ENCODE assay signal across 12 mouse cellular contexts in genomic region chr17:14691197-14691596, GRCm38 (mm10). TPM values are rescaled to one million over a fixed set of nuclear protein-coding genes. Genes with fewer than 3 reads are reported as not detected.
A peak's percentile ranks its signal among the peaks of the same experiment; 100 is the strongest.
DNase-seq lines count a peak whose midpoint lies in the region; ATAC-seq and TF ChIP-seq lines count a peak whose summit lies in the region.
"Had no signal": no experiment of that assay in that cellular context is flagged by ENCODE, and none has a peak within 500 bp of the region (broad histone marks: within the 10 kb centered on the region; RNA-seq: fewer than 3 reads in every experiment).

No protein-coding gene starts in this region.

- dilution Hi-C loops in CH12.LX (cut with MboI; ENCODE audit: extremely low pct_ligation_motif_present, extremely low pct_unique_long_range_greater_than_20kb, low sequenced_read_pairs) = no loop called here

- no peaks in the 10 kb centered on the region for H3K36me3 ChIP-seq in hindbrain, embryonic 16.5 days (ENCODE audit: control insufficient read depth, insufficient read depth, low read length)
- no peaks in the 10 kb centered on the region for H3K36me3 ChIP-seq in hindbrain, embryonic 10.5 days
- no peaks in the 10 kb centered on the region for H3K36me3 ChIP-seq in CH12.LX (replicated peaks in 1 of 2; ENCODE audit: control insufficient read depth in 1 of 2, insufficient read depth in 1 of 2, low read length in 1 of 2)
- H3K36me3 ChIP-seq in intestine, embryonic 14.5 days (ENCODE audit: control insufficient read depth, insufficient read depth, low read length) = peaks cover 24% of the 10 kb centered on the region

- TF ChIP-seq POLR2A in CH12.LX (IDR thresholded peaks at IDR 0.05; ENCODE audit: low read depth, low read length) = no peak
- no peak for TF ChIP-seq POLR2A in brain, embryonic 14.5 days (IDR thresholded peaks at IDR 0.05; ENCODE audit: borderline replicate concordance, extremely low read depth, insufficient read depth, insufficient read length, poor library complexity, severe bottlenecking)

- in situ Hi-C loops in CH12.LX (cut with MboI; ENCODE audit: low pct_ligation_motif_present, low pct_unique_long_range_greater_than_20kb, low sequenced_read_pairs) = no loop called here

- no peak for TF ChIP-seq EP300 in CH12.LX (IDR thresholded peaks at IDR 0.05; ENCODE audit: low read length)

- no peak overlapping the region for H3K9ac ChIP-seq in hindbrain, embryonic 16.5 days (ENCODE audit: low read depth, low read length)
- no peak overlapping the region for H3K9ac ChIP-seq in CH12.LX (ENCODE audit: insufficient read depth, low read depth)
- no peak overlapping the region for H3K9ac ChIP-seq in intestine, embryonic 14.5 days (ENCODE audit: low read length)
- H3K9ac ChIP-seq: liver, embryonic 14.5 days had no signal

- H3K27ac ChIP-seq in hindbrain, embryonic 16.5 days (ENCODE audit: low read depth, low read length) = no peak overlapping the region
- H3K27ac ChIP-seq in hindbrain, embryonic 10.5 days = no peak overlapping the region
- no peak overlapping the region for H3K27ac ChIP-seq in CH12.LX (ENCODE audit: insufficient read depth, low read depth)
- H3K27ac ChIP-seq in intestine, embryonic 14.5 days (ENCODE audit: low read depth) = peak overlapping the region; percentile 67
- H3K27ac ChIP-seq: liver, embryonic 14.5 days had no signal

- WGBS in hindbrain, embryonic 16.5 days = 43% methylated on average over 4 of the region's 4 CpGs
- WGBS in hindbrain, embryonic 10.5 days = 76% methylated on average over 4 of the region's 4 CpGs
- WGBS in intestine, embryonic 14.5 days = 51% methylated on average over 4 of the region's 4 CpGs

- no peak overlapping the region for H3K4me2 ChIP-seq in hindbrain, embryonic 16.5 days (ENCODE audit: low read length)
- no peak overlapping the region for H3K4me2 ChIP-seq in CH12.LX (ENCODE audit: insufficient read depth, low read depth, poor library complexity, severe bottlenecking)
- peak overlapping the region; percentile 55 for H3K4me2 ChIP-seq in intestine, embryonic 14.5 days (ENCODE audit: low read length)

- DNase-seq in hindbrain, embryonic 10.5 days (ENCODE audit: low spot score) = no peak
- no peak for DNase-seq in CH12.LX (ENCODE audit: extremely low read depth)
- peak; percentile 31 for DNase-seq in brain, embryonic 14.5 days (ENCODE audit: low read depth)
- no peak for DNase-seq in intestine, embryonic 14.5 days (ENCODE audit: low spot score)
- no peak for DNase-seq in frontal cortex, adult 2 months (ENCODE audit: extremely low spot score in 1 of 2, low spot score in 1 of 2)
- DNase-seq in ovary, adult 18-20 months (ENCODE audit: low spot score) = no peak
- DNase-seq: right cerebral cortex, postnatal 25 days had no signal

- H3K79me2 ChIP-seq in CH12.LX (replicated peaks; ENCODE audit: control insufficient read depth, extremely low read depth, insufficient read depth, poor library complexity, severe bottlenecking) = no peaks in the 10 kb centered on the region

- ATAC-seq in hindbrain, embryonic 16.5 days = 0 out of 2 replicates have a peak, but pooled peaks have one; percentile 72
- ATAC-seq in intestine, embryonic 14.5 days (replicated peaks; ENCODE audit: low FRiP score, low TSS enrichment, low read depth) = no peak
- ATAC-seq: activated CD4-positive, CD25-positive, alpha-beta regulatory T cell, adult 4 months; inflammation-experienced regulatory T-cells, adult 6 months had no signal

- no peaks in the 10 kb centered on the region for H3K9me3 ChIP-seq in hindbrain, embryonic 16.5 days (ENCODE audit: control insufficient read depth, low read length)
- no peaks in the 10 kb centered on the region for H3K9me3 ChIP-seq in hindbrain, embryonic 10.5 days
- no peaks in the 10 kb centered on the region for H3K9me3 ChIP-seq in CH12.LX (replicated peaks; ENCODE audit: low read length)
- no peaks in the 10 kb centered on the region for H3K9me3 ChIP-seq in intestine, embryonic 14.5 days (ENCODE audit: control insufficient read depth, low read length)
- H3K9me3 ChIP-seq: megakaryocyte, embryonic 14.5 days had no signal

- peaks cover 5% of the 10 kb centered on the region; the same call in 1 of the 2 replicates for H3K4me1 ChIP-seq in hindbrain, embryonic 16.5 days (ENCODE audit: control insufficient read depth, insufficient read depth, low read depth, low read length)
- H3K4me1 ChIP-seq in hindbrain, embryonic 10.5 days (replicated peaks) = peaks cover 26% of the 10 kb centered on the region
- peaks cover 0 to 10% of the 10 kb centered on the region in 2 experiments; a peak in 2 of 4 replicates for H3K4me1 ChIP-seq in CH12.LX (ENCODE audit: control insufficient read depth in 1 of 2, insufficient read depth in 2 of 2)
- H3K4me1 ChIP-seq in intestine, embryonic 14.5 days (replicated peaks; ENCODE audit: control insufficient read depth, insufficient read depth, low read length) = peaks cover 7% of the 10 kb centered on the region; the same call in 1 of the 2 replicates

- no peaks in the 10 kb centered on the region for H3K27me3 ChIP-seq in hindbrain, embryonic 16.5 days (replicated peaks; ENCODE audit: control insufficient read depth, insufficient read depth, low read length)
- peaks cover 6% of the 10 kb centered on the region; the same call in 1 of the 2 replicates for H3K27me3 ChIP-seq in hindbrain, embryonic 10.5 days (ENCODE audit: insufficient read depth, poor library complexity, severe bottlenecking)
- no peaks in the 10 kb centered on the region for H3K27me3 ChIP-seq in CH12.LX (replicated peaks)
- no peaks in the 10 kb centered on the region for H3K27me3 ChIP-seq in intestine, embryonic 14.5 days (replicated peaks; ENCODE audit: control insufficient read depth, insufficient read depth, low read length)

- TF ChIP-seq RAD21 in CH12.LX (IDR thresholded peaks at IDR 0.05; ENCODE audit: low read depth, low read length) = no peak

- no peak overlapping the region for H3K4me3 ChIP-seq in hindbrain, embryonic 16.5 days (ENCODE audit: low read length)
- H3K4me3 ChIP-seq in hindbrain, embryonic 10.5 days = no peak overlapping the region
- H3K4me3 ChIP-seq in CH12.LX (replicated peaks in 1 of 3; ENCODE audit: low read depth in 2 of 3, low read length in 2 of 3, poor library complexity in 1 of 3) = no peak overlapping the region
- no peak overlapping the region for H3K4me3 ChIP-seq in intestine, embryonic 14.5 days (ENCODE audit: low read depth, low read length)
- H3K4me3 ChIP-seq: megakaryocyte, embryonic 14.5 days had no signal

- TF ChIP-seq CTCF in CH12.LX (conservative IDR thresholded peaks at IDR 0.05 in 1 of 2, IDR thresholded peaks at IDR 0.05 in 1 of 2; ENCODE audit: low read depth in 2 of 2, low read length in 2 of 2) = no peak
- TF ChIP-seq CTCF in brain, embryonic 14.5 days (IDR thresholded peaks at IDR 0.05; ENCODE audit: borderline replicate concordance, extremely low read depth, insufficient read depth, insufficient read length) = no peak

TF ChIP-seq in CH12.LX, 34 proteins besides CTCF, POLR2A, EP300 and RAD21:
- TF ChIP-seq GABPA (IDR thresholded peaks at IDR 0.05; ENCODE audit: insufficient replicate concordance, low read depth, low read length) (no peak), BHLHE40 (IDR thresholded peaks at IDR 0.05; ENCODE audit: low read depth, low read length) (0 out of 2 replicates have a peak, but pooled peaks have one; percentile 8)

RNA-seq across cellular contexts. Expression of gene Thbs2, which starts 2.8 kb away (rescaled TPM):
- polyA plus RNA-seq in hindbrain, embryonic 16.5 days (2015; fragmentation: Nextera tagmentation; extraction: Ambion mirVana) = 3.7 and 7.4 TPM in 2 replicates
- 2.2 and 7.4 TPM in 2 replicates for polyA plus RNA-seq in hindbrain, embryonic 10.5 days (2016; fragmentation: Nextera tagmentation; extraction: Ambion mirVana)
- total RNA-seq in CH12.LX (2012; rRNA removed) (not detected in 2 replicates), CH12.LX (2014; rRNA removed) (0.03 TPM in 1 of 2 replicates, not detected in the other)
- polyA plus RNA-seq in CH12.LX (2012; ENCODE audit: insufficient read length, low read depth) = not detected in 2 replicates
- polyA plus RNA-seq in brain, embryonic 14.5 days (2012; rRNA removed) = 2.6 and 7.9 TPM in 2 replicates
- polyA plus RNA-seq in intestine, embryonic 14.5 days (2014; fragmentation: Nextera tagmentation; extraction: Ambion mirVana) = 55.6 and 59.1 TPM in 2 replicates
- 6.6 and 8.6 TPM in 2 replicates for polyA plus RNA-seq in frontal cortex, adult 2 months (2012; rRNA removed)
- polyA plus RNA-seq: activated CD4-positive, CD25-positive, alpha-beta regulatory T cell, adult 4 months had no signal
